In genomic region chr19:6057313-6058096, GRCm38 (mm10) we compare ENCODE assay signal across 8 mouse cellular contexts. TPM values are rescaled to one million over a fixed set of nuclear protein-coding genes. Genes with fewer than 3 reads are reported as not detected.
DNase-seq lines count a peak whose midpoint lies in the region; ATAC-seq and TF ChIP-seq lines count a peak whose summit lies in the region.

TSS of gene Mrpl49 (minus strand) at chr19:6057785.
TSS of gene Fau (plus strand) at chr19:6057844.

- H3K27me3 ChIP-seq in E14TG2a.4 (ENCODE audit: insufficient read depth, low read length) = peaks cover 2% of the 10 kb centered on the region; the same call in 1 of the 2 replicates
- H3K27me3 ChIP-seq in forebrain, embryonic 13.5 days = no peaks in the 10 kb centered on the region
- H3K27me3 ChIP-seq in liver, postnatal 0 days (ENCODE audit: insufficient read depth, low read length) = no peaks in the 10 kb centered on the region
- no peaks in the 10 kb centered on the region for H3K27me3 ChIP-seq in neural tube, embryonic 14.5 days (ENCODE audit: control insufficient read depth, insufficient read depth, low read length)

- H3K4me2 ChIP-seq in forebrain, embryonic 13.5 days = peak within 1 kb of the TSS; percentile 86
- peak within 1 kb of the TSS; percentile 82 for H3K4me2 ChIP-seq in liver, postnatal 0 days (ENCODE audit: low read depth, low read length)
- H3K4me2 ChIP-seq in neural tube, embryonic 14.5 days (ENCODE audit: low read depth, low read length) = peak within 1 kb of the TSS; percentile 83

- peaks cover 72% of the 10 kb centered on the region for H3K36me3 ChIP-seq in E14TG2a.4 (ENCODE audit: insufficient read depth, low read length)
- H3K36me3 ChIP-seq in forebrain, embryonic 13.5 days (ENCODE audit: poor library complexity, severe bottlenecking) = peaks cover 52% of the 10 kb centered on the region
- peaks cover 46% of the 10 kb centered on the region for H3K36me3 ChIP-seq in liver, postnatal 0 days (replicated peaks; ENCODE audit: insufficient read depth, low read length)
- peaks cover 25% of the 10 kb centered on the region for H3K36me3 ChIP-seq in neural tube, embryonic 14.5 days (ENCODE audit: control insufficient read depth, insufficient read depth, low read length)

- intact Hi-C loops in heart, postnatal 10 days (cut with DNase I) = no loop called here

- H3K9me3 ChIP-seq in E14TG2a.4 (ENCODE audit: low read length) = no peaks in the 10 kb centered on the region
- H3K9me3 ChIP-seq in forebrain, embryonic 13.5 days (replicated peaks) = no peaks in the 10 kb centered on the region
- H3K9me3 ChIP-seq in liver, postnatal 0 days (ENCODE audit: low read length) = no peaks in the 10 kb centered on the region
- no peaks in the 10 kb centered on the region for H3K9me3 ChIP-seq in neural tube, embryonic 14.5 days (ENCODE audit: control insufficient read depth, low read length)

- no peak; the same call in 1 of the 2 replicates for TF ChIP-seq EP300 in liver, postnatal 0 days (IDR thresholded peaks at IDR 0.05; ENCODE audit: low read depth)

- DNase-seq in c-Kit-positive CD71-positive TER-119-positive erythroid progenitor cells, embryonic 14.5 days (ENCODE audit: low spot score) = peak; percentile 97
- DNase-seq in heart, postnatal 10 days = peak; percentile 99
- DNase-seq in large intestine, adult 2 months (ENCODE audit: low read depth, low spot score) = peak; percentile 75
- DNase-seq in liver, postnatal 0 days = peak; percentile 99
- DNase-seq in testis, postnatal 10 days (ENCODE audit: low spot score) = peak; percentile 100

- peak; percentile 88 for ATAC-seq in forebrain, embryonic 13.5 days
- ATAC-seq in liver, postnatal 0 days = peak; percentile 79
- ATAC-seq in neural tube, embryonic 14.5 days (ENCODE audit: low read depth) = peak; percentile 85

- peaks cover 65% of the 10 kb centered on the region for H3K4me1 ChIP-seq in E14TG2a.4 (replicated peaks; ENCODE audit: low read depth, low read length)
- H3K4me1 ChIP-seq in forebrain, embryonic 13.5 days = peaks cover 37% of the 10 kb centered on the region
- peaks cover 30% of the 10 kb centered on the region for H3K4me1 ChIP-seq in liver, postnatal 0 days (ENCODE audit: insufficient read depth)
- peaks cover 23% of the 10 kb centered on the region for H3K4me1 ChIP-seq in neural tube, embryonic 14.5 days (ENCODE audit: control insufficient read depth, insufficient read depth, low read length)

- H3K4me3 ChIP-seq in E14TG2a.4 (replicated peaks; ENCODE audit: low read length) = peak within 1 kb of the TSS; percentile 100
- H3K4me3 ChIP-seq in forebrain, embryonic 13.5 days = peak within 1 kb of the TSS; percentile 87
- H3K4me3 ChIP-seq in liver, postnatal 0 days (ENCODE audit: low read depth, low read length) = peak within 1 kb of the TSS; percentile 78
- H3K4me3 ChIP-seq in neural tube, embryonic 14.5 days (ENCODE audit: low read depth, low read length) = peak within 1 kb of the TSS; percentile 78

- no peak for TF ChIP-seq CTCF in E14TG2a.4 (conservative IDR thresholded peaks at IDR 0.05; ENCODE audit: low read length)
- 0 out of 2 replicates have a peak, but pooled peaks have one; percentile 7 for TF ChIP-seq CTCF in liver, postnatal 0 days (IDR thresholded peaks at IDR 0.05; ENCODE audit: low read depth)

- under 1% methylated on average over 61 of the region's 63 CpGs for WGBS in forebrain, embryonic 13.5 days
- WGBS in large intestine, adult 2 months = under 1% methylated on average over 63 of the region's 63 CpGs
- 1% methylated on average over 63 of the region's 63 CpGs for WGBS in liver, postnatal 0 days (ENCODE audit: insufficient replicate concordance)
- WGBS in neural tube, embryonic 14.5 days = 0% methylated on average over 63 of the region's 63 CpGs

- peak within 1 kb of the TSS; percentile 95 for H3K9ac ChIP-seq in forebrain, embryonic 13.5 days
- H3K9ac ChIP-seq in liver, postnatal 0 days (replicated peaks) = peak within 1 kb of the TSS; percentile 94
- H3K9ac ChIP-seq in neural tube, embryonic 14.5 days (replicated peaks; ENCODE audit: low read depth, low read length) = peak within 1 kb of the TSS; percentile 79

- H3K27ac ChIP-seq in forebrain, embryonic 13.5 days = peak within 1 kb of the TSS; percentile 70
- peak within 1 kb of the TSS; percentile 75 for H3K27ac ChIP-seq in liver, postnatal 0 days (ENCODE audit: low read depth)
- peak within 1 kb of the TSS; percentile 83 for H3K27ac ChIP-seq in neural tube, embryonic 14.5 days (ENCODE audit: low read depth, low read length)

RNA-seq across cellular contexts. Expression of gene Mrpl49, which starts in this region (rescaled TPM):
- polyA plus RNA-seq in forebrain, embryonic 13.5 days (2015; fragmentation: Nextera tagmentation; extraction: Ambion mirVana) = 75.6 and 80.7 TPM in 2 replicates
- 10 to 100 TPM; 41.7 to 46.7 TPM for total RNA-seq in heart, postnatal 10 days (2021)
- polyA plus RNA-seq in large intestine, adult 2 months (2012; rRNA removed) = 25.2 and 26.8 TPM in 2 replicates
- polyA plus RNA-seq in liver, postnatal 0 days (2015; fragmentation: Nextera tagmentation; extraction: Ambion mirVana) = 28.2 and 29.6 TPM in 2 replicates
- 63.2 and 65.5 TPM in 2 replicates for polyA plus RNA-seq in neural tube, embryonic 14.5 days (2014; fragmentation: Nextera tagmentation; extraction: Ambion mirVana)

RNA-seq across cellular contexts. Expression of gene Fau, which starts in this region (rescaled TPM):
- 677 and 758 TPM in 2 replicates for polyA plus RNA-seq in forebrain, embryonic 13.5 days (2015; fragmentation: Nextera tagmentation; extraction: Ambion mirVana)
- 100 to 1,000 TPM; 738 to 768 TPM for total RNA-seq in heart, postnatal 10 days (2021)
- 1,267 and 1,718 TPM in 2 replicates for polyA plus RNA-seq in large intestine, adult 2 months (2012; rRNA removed)
- polyA plus RNA-seq in liver, postnatal 0 days (2015; fragmentation: Nextera tagmentation; extraction: Ambion mirVana) = 781 and 784 TPM in 2 replicates
- polyA plus RNA-seq in neural tube, embryonic 14.5 days (2014; fragmentation: Nextera tagmentation; extraction: Ambion mirVana) = 538 and 563 TPM in 2 replicates

Comparison
In these comparisons a context has a peak if more than half of its experiments do, and no peak if none do; other contexts are left out.
1. Peak in every context shown above with its lines: DNase-seq, ATAC-seq, H3K4me3 ChIP-seq and H3K27ac ChIP-seq.